In the genomic region with DNA sequence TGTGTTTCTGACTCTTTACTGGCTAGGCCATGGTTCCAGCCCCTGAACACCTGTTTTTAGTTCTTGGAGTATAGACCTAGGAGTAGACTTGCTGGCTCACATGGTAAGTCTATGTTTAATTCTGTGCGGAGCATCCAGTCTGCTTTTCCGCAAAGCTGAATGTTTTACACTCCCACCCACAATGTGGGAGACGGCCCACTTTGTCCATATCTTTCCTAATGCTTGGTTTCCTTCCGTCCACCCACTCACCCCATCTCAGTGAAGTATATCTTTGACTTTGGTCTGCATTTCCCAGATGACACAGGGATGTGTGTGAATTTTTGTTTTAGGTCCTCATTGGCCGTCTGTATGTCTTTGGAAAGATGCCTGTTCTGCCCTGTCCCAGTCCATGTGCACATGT, we compare ENCODE assay signal across 18 mouse cellular contexts. TPM values are rescaled to one million over a fixed set of nuclear protein-coding genes. Genes with fewer than 3 reads are reported as not detected.
"Had no signal": no experiment of that assay in that cellular context is flagged by ENCODE, and none has a peak within 500 bp of the region (broad histone marks: within the 10 kb centered on the region; RNA-seq: fewer than 3 reads in every experiment).

No protein-coding gene starts in this region.

- H3K27me3 ChIP-seq: stomach, embryonic 15.5 days had no signal

- H3K4me3 ChIP-seq: stomach, embryonic 15.5 days had no signal

- H3K9ac ChIP-seq: lung, embryonic 14.5 days; stomach, embryonic 15.5 days had no signal

- ATAC-seq: inflammation-experienced regulatory T-cells, adult 6 months; intestine, embryonic 16.5 days; lung, postnatal 0 days had no signal

- H3K4me2 ChIP-seq: lung, embryonic 14.5 days; midbrain, embryonic 11.5 days; stomach, embryonic 15.5 days had no signal

- DNase-seq: kidney, adult 18-20 months; kidney, adult 9 months; kidney, postnatal 14 days; kidney, postnatal 4 days; lung, embryonic 14.5 days; midbrain, embryonic 14.5 days; right cerebral cortex, postnatal 14 days; spleen, adult 18-20 months; thymus, adult 2 months; thymus, postnatal 14 days; thymus, postnatal 4 days had no signal

- H3K27ac ChIP-seq: macrophage; stomach, embryonic 15.5 days had no signal

- H3K9me3 ChIP-seq: stomach, embryonic 15.5 days had no signal

RNA-seq across cellular contexts. Expression of gene Prkar1b, which starts 53.5 kb away (rescaled TPM):
- total RNA-seq: megakaryocyte-erythroid progenitor cell, adult 5-6 weeks had no signal
